Mouse (Mus musculus) gastrocnemius, postnatal 14 days (tissue): Measurements from ENCODE around the gene 6030458C11Rik. TPM values are rescaled to one million over a fixed set of nuclear protein-coding genes. Genes with fewer than 3 reads are reported as not detected.

ENCODE experiments used
- DNase-seq: peaks from one replicate; pipeline ENCODE4 v3.0.0; 2021; ENCODE audit warnings: mixed read lengths
- intact Hi-C: fragments of 180-260 bp; cut with DNase I; formaldehyde crosslinking; loops from one replicate; pipeline ENCODE4 v1.15.1; 2025; ENCODE audit warnings: low total_unique reads
- microRNA-seq, 2 experiments: library from miRNA; unstranded; fragments of <30 nt; microRNA quantifications; one replicate each; pipeline ENCODE4 v1.2.0; 2021
- total RNA-seq, 2 experiments: library from RNA; stranded (reverse); gene quantifications; 2 replicates each; pipeline ENCODE4 v1.2.3; 2021

The 6030458C11Rik gene
- total RNA-seq, 2 experiments from 2014 or later, result 16.2 to 16.8 TPM

- intact Hi-C loops, result no loop called here
- no peak for DNase-seq
Observed at GRCm38 (mm10) chr15:12770958-12771357, 53.5 kb downstream of the 6030458C11Rik start.

- intact Hi-C loops, result no loop called here
Observed at GRCm38 (mm10) chr15:12766848-12767247, 57.6 kb downstream of the 6030458C11Rik start.

GRCm38 (mm10) chr15:12763147-12763546, 61.3 kb downstream of the 6030458C11Rik start:
- DNase-seq, result no peak
- intact Hi-C loops, result no loop called here

More at GRCm38 (mm10) chr15:12766848-12767247, 57.6 kb downstream of the 6030458C11Rik start:
- no peak for DNase-seq

- no peak for DNase-seq
- intact Hi-C loops, result no loop called here
Observed at GRCm38 (mm10) chr15:12762258-12762913, 62.1 kb downstream of the 6030458C11Rik start.

- no peak for DNase-seq
- intact Hi-C loops, result no loop called here
Observed at GRCm38 (mm10) chr15:12760747-12761146, 63.7 kb downstream of the 6030458C11Rik start.

- intact Hi-C loops, result no loop called here
- DNase-seq, result no peak
Observed at GRCm38 (mm10) chr15:12758461-12758860, 66.0 kb downstream of the 6030458C11Rik start.

Small RNA genes within 50 kb of the gene (microRNA-seq; reads per million reads assigned to microRNA genes)
- gene Gm47288, result 0 reads per million in 2 experiments

Other genes with a start within 250 kb of the 6030458C11Rik start
- gene Pdzd2, start 84.7 kb downstream of the 6030458C11Rik start, total RNA-seq, result 10 to 100 TPM; 31.5 to 34.4 TPM
- gene Drosha, start 166 bp upstream of the 6030458C11Rik start, total RNA-seq, result 10 to 100 TPM; 22.4 to 25.7 TPM